8 mouse cellular contexts compared by ENCODE assay signal in genomic region chr11:86438261-86438660, GRCm38 (mm10).
"Had no signal": no experiment of that assay in that cellular context is flagged by ENCODE, and none has a peak within 500 bp of the region (broad histone marks: within the 10 kb centered on the region; RNA-seq: fewer than 3 reads in every experiment).

No protein-coding gene starts in this region.

- ATAC-seq: intestine, embryonic 16.5 days had no signal

- DNase-seq: kidney, adult 2 months; kidney, postnatal 14 days; left cerebral cortex, postnatal 4 days; lung, adult 18-20 months; right cerebral cortex, postnatal 14 days; thymus, adult 18-20 months; thymus, postnatal 14 days had no signal
